Mouse (Mus musculus) spleen, adult 2 months (tissue): ENCODE data around the gene Arhgef26. TPM values are rescaled to one million over a fixed set of nuclear protein-coding genes. Genes with fewer than 3 reads are reported as not detected.

Experiments used
- DNase-seq, 2 experiments: peaks; one replicate each; pipeline versions ENCODE4 v3.0.0 to v3.0.0-alpha.2; 2012 to 2021; ENCODE audit warnings: low spot score in 2 of 2, low read depth in 1 of 2
- H3K27ac ChIP-seq: fragments of 200-500 bp; 2 replicates; pipeline ENCODE4 v1.5.1; 2012; ENCODE audit warnings: low read length, inconsistent platforms; ENCODE audit not compliant: insufficient read depth
- H3K27me3 ChIP-seq: fragments of 200-500 bp; 2 replicates; pipeline ENCODE4 v1.6.1; 2012; ENCODE audit warnings: mild to moderate bottlenecking, moderate library complexity, low read length, inconsistent platforms; ENCODE audit not compliant: control insufficient read depth, insufficient read depth
- H3K36me3 ChIP-seq: fragments of 200-500 bp; 2 replicates; pipeline ENCODE4 v1.6.1; 2012; ENCODE audit warnings: mild to moderate bottlenecking, low read length, inconsistent platforms; ENCODE audit not compliant: control insufficient read depth, insufficient read depth
- H3K4me1 ChIP-seq: fragments of 200-500 bp; 2 replicates; pipeline ENCODE4 v1.6.1; 2011; ENCODE audit warnings: inconsistent platforms; ENCODE audit not compliant: control insufficient read depth, insufficient read depth, insufficient read length
- H3K4me3 ChIP-seq: fragments of 200-500 bp; 2 replicates; pipeline ENCODE4 v1.5.1; 2011; ENCODE audit warnings: mild to moderate bottlenecking, inconsistent platforms; ENCODE audit not compliant: insufficient read depth, insufficient read length; ENCODE audit errors: extremely low read depth
- CTCF ChIP-seq: fragments of 200-500 bp; IDR thresholded peaks from 2 replicates; pipeline ENCODE4 v1.5.1; 2011; ENCODE audit warnings: mild to moderate bottlenecking, inconsistent platforms; ENCODE audit not compliant: insufficient read depth, insufficient read length, insufficient replicate concordance; ENCODE audit errors: extremely low read depth
- POLR2A ChIP-seq: fragments of 200-500 bp; IDR thresholded peaks from 2 replicates; pipeline ENCODE4 v1.6.1; 2011; ENCODE audit warnings: low read depth, low read length, inconsistent platforms
- WGBS: fragments of 180-500 bp; shearing (Covaris S2); methylation state at CpG from one replicate; pipeline ENCODE4 v1.1.7; 2018; 5-methylcytosine and 5-hydroxymethylcytosine counted together
- polyA plus RNA-seq: library from polyadenylated mRNA; depleted of rRNA; stranded (reverse); fragments of >200 nt; gene quantifications from 2 replicates; pipeline ENCODE4 v1.2.3, GENCODE M21; 2012; rRNA removed

Gene Arhgef26
- polyA plus RNA-seq, 1 experiment = 0.42 TPM

GRCm38 (mm10) chr3:62506488-62507205 is 168.5 kb downstream of the Arhgef26 start, which contains the start of gene Dhx36:
Dhx36 (minus strand) TSS chr3:62507004.
- under 1% methylated on average over 66 of the region's 66 CpGs for WGBS
- Histone ChIP-seq H3K4me3 (peak within 1 kb of the TSS; percentile 86), H3K36me3 (0 out of 2 replicates have a peak, but pooled peaks cover 1% of the 10 kb centered on the region), H3K27me3 (no peaks in the 10 kb centered on the region), H3K27ac (peak within 1 kb of the TSS; percentile 7; the same call in 1 of the 2 replicates), H3K4me1 (peaks cover 8% of the 10 kb centered on the region)
- TF ChIP-seq CTCF (no peak), POLR2A (peak; percentile 14; the same call in 1 of the 2 replicates)
- peak; percentile 88 to 95 for DNase-seq

DNA sequence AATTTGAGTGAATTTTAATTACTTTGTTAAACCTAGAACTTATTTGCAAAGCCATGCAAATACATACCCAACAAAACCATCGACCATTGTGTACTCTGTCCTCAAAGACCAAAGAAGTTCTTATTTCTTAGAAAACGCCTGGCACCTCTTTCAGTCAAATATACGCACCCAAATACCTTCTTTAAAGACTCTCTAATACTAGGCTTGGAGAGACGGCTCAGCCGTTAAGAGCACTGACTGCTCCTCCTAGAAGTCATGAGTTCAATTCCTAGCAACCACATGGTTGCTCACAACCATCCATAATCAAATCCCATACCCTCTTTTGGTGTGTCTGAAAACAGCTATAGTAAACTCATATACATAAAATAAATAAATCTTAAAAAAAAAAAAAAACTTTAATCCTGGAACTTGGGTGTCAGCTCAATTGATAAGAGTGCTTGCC is 169.1 kb downstream of the Arhgef26 start:
- H3K4me1 ChIP-seq = peaks cover 8% of the 10 kb centered on the region
- H3K36me3 ChIP-seq = no peaks in the 10 kb centered on the region
- no peak overlapping the region for H3K27ac ChIP-seq
- peak overlapping the region; percentile 86; the same call in 1 of the 2 replicates for H3K4me3 ChIP-seq
- no peak for DNase-seq
- no peaks in the 10 kb centered on the region for H3K27me3 ChIP-seq
- 50% methylated on average over 5 of the region's 5 CpGs for WGBS
- TF ChIP-seq CTCF = no peak
- no peak for TF ChIP-seq POLR2A

Other genes starting within 250 kb of the Arhgef26 start
- 3.0 and 3.3 TPM in 2 replicates for gene Dhx36, start 168.7 kb downstream of the Arhgef26 start, polyA plus RNA-seq